In the genomic region with DNA sequence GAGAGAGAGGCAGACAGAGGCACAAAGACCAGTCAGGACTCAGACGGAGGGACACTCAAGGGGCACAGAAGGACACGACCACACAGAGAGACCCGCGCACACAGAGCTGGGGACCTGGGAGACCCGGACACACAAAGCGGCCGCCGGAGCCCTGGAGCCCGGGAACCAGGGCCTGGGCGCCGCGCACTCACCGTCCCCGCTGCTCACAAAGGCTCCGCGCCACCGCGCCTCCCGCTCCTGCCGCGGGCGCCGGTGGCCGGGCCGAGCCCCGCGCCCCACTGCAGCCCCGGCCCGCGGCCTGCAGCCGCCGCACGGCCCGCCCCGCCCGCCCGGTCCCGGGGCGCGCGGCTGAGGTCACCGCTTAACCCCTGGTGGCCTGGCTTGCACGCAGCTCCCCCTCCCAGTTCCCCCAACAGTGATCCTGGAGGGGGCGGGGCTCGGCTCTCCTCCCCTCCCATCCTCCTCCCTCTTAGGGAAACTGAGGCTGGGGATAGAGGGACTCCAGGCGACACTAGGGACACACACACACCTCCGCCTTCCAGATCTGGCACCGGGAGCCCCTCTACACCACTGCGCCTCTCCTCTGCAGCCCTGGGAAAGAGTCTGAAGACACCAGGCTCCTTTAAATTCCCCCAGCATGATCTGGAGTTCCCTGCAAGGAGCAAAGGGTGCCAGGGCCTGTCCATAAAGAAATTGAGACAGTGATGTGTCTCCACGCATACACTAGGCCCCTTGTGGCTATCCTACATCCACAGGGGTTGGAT, we compare ENCODE assay signal across 7 mouse cellular contexts. TPM values are rescaled to one million over a fixed set of nuclear protein-coding genes. Genes with fewer than 3 reads are reported as not detected.
DNase-seq lines count a peak whose midpoint lies in the region; ATAC-seq and TF ChIP-seq lines count a peak whose summit lies in the region.

No protein-coding gene starts in this region.

- H3K4me2 ChIP-seq in intestine, postnatal 0 days (replicated peaks; ENCODE audit: low read depth), result peak overlapping the region; percentile 75

- WGBS in thymus, adult 2 months, result 8% methylated on average over 46 of the region's 50 CpGs
- 1% methylated on average over 47 of the region's 50 CpGs for WGBS in intestine, postnatal 0 days

- TF ChIP-seq CTCF in thymus, adult 2 months (IDR thresholded peaks at IDR 0.05; ENCODE audit: borderline replicate concordance, control insufficient read depth, extremely low read depth, insufficient read depth, low read length, poor library complexity), result no peak
- TF ChIP-seq CTCF in gastrocnemius, adult 2 months (IDR thresholded peaks at IDR 0.05), result no peak
- TF ChIP-seq CTCF in intestine, postnatal 0 days (IDR thresholded peaks at IDR 0.05; ENCODE audit: low read depth), result 0 out of 2 replicates have a peak, but pooled peaks have one; percentile 2

- no peaks in the 10 kb centered on the region for H3K9me3 ChIP-seq in intestine, postnatal 0 days (ENCODE audit: control insufficient read depth)

- H3K27me3 ChIP-seq in thymus, adult 2 months (ENCODE audit: control insufficient read depth, insufficient read depth, low read length), result no peaks in the 10 kb centered on the region
- H3K27me3 ChIP-seq in intestine, postnatal 0 days (replicated peaks; ENCODE audit: control insufficient read depth, insufficient read depth, low read length), result peaks cover 46% of the 10 kb centered on the region

- DNase-seq in thymus, adult 2 months, result no peak
- no peak for DNase-seq in thymus, postnatal 14 days
- DNase-seq in cerebellum, adult 9-11 months, result peak; percentile 79
- peak; percentile 72 for DNase-seq in gastrocnemius, adult 2 months
- peak; percentile 52 for DNase-seq in mesoderm, embryonic 11.5 days (ENCODE audit: low read depth, low spot score)
- peak; percentile 69 for DNase-seq in testis, postnatal 10 days (ENCODE audit: low spot score)

- peak overlapping the region; percentile 7 for H3K4me3 ChIP-seq in thymus, adult 2 months (ENCODE audit: control insufficient read depth, insufficient read depth, low read length)
- H3K4me3 ChIP-seq in gastrocnemius, adult 2 months, result peak overlapping the region; percentile 88
- H3K4me3 ChIP-seq in intestine, postnatal 0 days (ENCODE audit: low read depth, low read length), result peak overlapping the region; percentile 51

- H3K4me1 ChIP-seq in thymus, adult 2 months (replicated peaks; ENCODE audit: control insufficient read depth, insufficient read depth, low read length), result peaks cover 6% of the 10 kb centered on the region
- H3K4me1 ChIP-seq in intestine, postnatal 0 days (replicated peaks; ENCODE audit: control insufficient read depth, insufficient read depth, low read length), result peaks cover 5% of the 10 kb centered on the region; the same call in 1 of the 2 replicates

- no peaks in the 10 kb centered on the region for H3K36me3 ChIP-seq in thymus, adult 2 months (ENCODE audit: control insufficient read depth, insufficient read depth, low read length)
- no peaks in the 10 kb centered on the region for H3K36me3 ChIP-seq in intestine, postnatal 0 days (ENCODE audit: control insufficient read depth, insufficient read depth)

- intact Hi-C loops in gastrocnemius, adult 2 months (cut with DNase I), result no loop called here

- peak; percentile 46; the same call in 1 of the 2 replicates for ATAC-seq in intestine, postnatal 0 days

- no peak for TF ChIP-seq POLR2A in thymus, adult 2 months (IDR thresholded peaks at IDR 0.05; ENCODE audit: control insufficient read depth, extremely low read depth, insufficient read depth, low read length, poor library complexity)

- no peak overlapping the region for H3K27ac ChIP-seq in thymus, adult 2 months (ENCODE audit: control insufficient read depth, insufficient read depth, low read length)
- H3K27ac ChIP-seq in gastrocnemius, adult 2 months, result peak overlapping the region; percentile 91
- peak overlapping the region; percentile 79 for H3K27ac ChIP-seq in intestine, postnatal 0 days (ENCODE audit: low read depth, low read length)

- H3K9ac ChIP-seq in intestine, postnatal 0 days (ENCODE audit: low read depth, low read length), result peak overlapping the region; percentile 68

RNA-seq across cellular contexts. Expression of a gene that starts 17.2 kb away (rescaled TPM):
- 22.2 and 26.0 TPM in 2 replicates for polyA plus RNA-seq in thymus, adult 2 months (2012; rRNA removed)
- total RNA-seq in gastrocnemius, adult 2 months (2021), result 10 to 100 TPM; 50.9 to 66.3 TPM
- polyA plus RNA-seq in intestine, postnatal 0 days (2015; fragmentation: Nextera tagmentation; extraction: Ambion mirVana), result 3.9 and 5.4 TPM in 2 replicates

RNA-seq across cellular contexts. Expression of a gene that starts 51.7 kb away (rescaled TPM):
- 211 and 279 TPM in 2 replicates for polyA plus RNA-seq in thymus, adult 2 months (2012; rRNA removed)
- total RNA-seq in gastrocnemius, adult 2 months (2021), result 1 to 10 TPM; 5.9 to 8.8 TPM
- 14.6 and 15.6 TPM in 2 replicates for polyA plus RNA-seq in intestine, postnatal 0 days (2015; fragmentation: Nextera tagmentation; extraction: Ambion mirVana)

Comparison
In these comparisons a context has a peak if more than half of its experiments do, and no peak if none do; other contexts are left out.
1. DNase-seq: peak in cerebellum, adult 9-11 months (single experiment), gastrocnemius, adult 2 months (single experiment), mesoderm, embryonic 11.5 days (single experiment) and testis, postnatal 10 days (single experiment); none in thymus, adult 2 months (single experiment) and thymus, postnatal 14 days (single experiment).
2. H3K4me3 ChIP-seq: peak in every context shown above with its lines; median percentile 88 in gastrocnemius, adult 2 months; 51 in intestine, postnatal 0 days; 7 in thymus, adult 2 months.
3. RNA of a gene that starts 51.7 kb away (polyA plus RNA-seq): 211 to 279 TPM in thymus, adult 2 months; 14.6 to 15.6 TPM in intestine, postnatal 0 days; every median in the first group is over 10 times any median in the second.